21 mouse cellular contexts compared by ENCODE assay signal in the genomic region with DNA sequence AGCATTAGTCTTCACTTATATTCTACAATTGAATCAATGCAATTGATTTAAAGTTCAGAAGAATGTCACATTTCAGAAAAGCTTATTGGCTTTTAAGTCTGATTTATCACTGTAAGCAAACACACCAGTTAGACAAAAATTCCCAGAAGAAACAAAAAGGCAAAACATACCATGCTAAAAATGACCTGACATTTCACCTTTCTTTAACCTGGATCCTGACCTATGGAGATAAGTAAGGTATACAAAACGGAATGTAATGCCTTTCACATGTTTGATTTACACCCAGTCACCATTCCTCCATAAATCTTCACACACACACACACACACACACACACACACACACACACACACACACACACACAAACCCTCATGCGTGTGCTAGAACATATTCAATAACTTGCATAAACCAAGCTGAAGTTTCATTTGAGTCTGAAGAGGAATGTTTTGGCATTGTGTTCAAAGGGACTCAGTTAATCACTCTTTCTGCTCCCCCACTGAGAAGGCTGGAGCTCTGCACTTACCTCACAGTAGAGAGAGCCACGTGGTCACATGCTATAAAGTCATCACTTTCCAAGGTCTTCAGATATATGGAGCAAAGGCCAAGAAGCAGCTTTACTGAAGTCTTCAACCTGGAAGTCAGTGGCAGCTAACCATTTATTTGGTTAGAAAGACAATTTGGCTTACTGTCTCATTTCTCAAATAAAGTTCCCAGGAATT.
DNase-seq lines count a peak whose midpoint lies in the region; ATAC-seq and TF ChIP-seq lines count a peak whose summit lies in the region.
"Had no signal": no experiment of that assay in that cellular context is flagged by ENCODE, and none has a peak within 500 bp of the region (broad histone marks: within the 10 kb centered on the region; RNA-seq: fewer than 3 reads in every experiment).

No protein-coding gene starts in this region.

- H3K4me1 ChIP-seq in lung, embryonic 14.5 days (ENCODE audit: insufficient read depth) = no peaks in the 10 kb centered on the region
- no peaks in the 10 kb centered on the region for H3K4me1 ChIP-seq in intestine, postnatal 0 days (replicated peaks; ENCODE audit: control insufficient read depth, insufficient read depth, low read length)
- H3K4me1 ChIP-seq in forebrain, embryonic 13.5 days = no peaks in the 10 kb centered on the region
- H3K4me1 ChIP-seq: liver, embryonic 15.5 days; midbrain, embryonic 10.5 days had no signal

- no peak overlapping the region for H3K4me3 ChIP-seq in lung, embryonic 14.5 days (ENCODE audit: low read depth, low read length)
- no peak overlapping the region for H3K4me3 ChIP-seq in intestine, postnatal 0 days (ENCODE audit: low read depth, low read length)
- H3K4me3 ChIP-seq in forebrain, embryonic 13.5 days = no peak overlapping the region
- H3K4me3 ChIP-seq: left cerebral cortex, adult 2 months; limb, embryonic 13.5 days; liver, embryonic 15.5 days; midbrain, embryonic 10.5 days had no signal

- H3K36me3 ChIP-seq in lung, embryonic 14.5 days (ENCODE audit: insufficient read depth) = no peaks in the 10 kb centered on the region
- H3K36me3 ChIP-seq in intestine, postnatal 0 days (ENCODE audit: control insufficient read depth, insufficient read depth) = no peaks in the 10 kb centered on the region
- H3K36me3 ChIP-seq in forebrain, embryonic 13.5 days (ENCODE audit: poor library complexity, severe bottlenecking) = no peaks in the 10 kb centered on the region
- H3K36me3 ChIP-seq: limb, embryonic 13.5 days; liver, embryonic 15.5 days; midbrain, embryonic 10.5 days had no signal

- no peaks in the 10 kb centered on the region for H3K27me3 ChIP-seq in lung, embryonic 14.5 days (ENCODE audit: insufficient read depth, low read length)
- H3K27me3 ChIP-seq in intestine, postnatal 0 days (replicated peaks; ENCODE audit: control insufficient read depth, insufficient read depth, low read length) = no peaks in the 10 kb centered on the region
- H3K27me3 ChIP-seq in forebrain, embryonic 13.5 days = no peaks in the 10 kb centered on the region
- H3K27me3 ChIP-seq: limb, embryonic 13.5 days; liver, embryonic 15.5 days had no signal

- no peak for TF ChIP-seq CTCF in lung, embryonic 14.5 days (IDR thresholded peaks at IDR 0.05; ENCODE audit: low read depth)
- no peak for TF ChIP-seq CTCF in intestine, postnatal 0 days (IDR thresholded peaks at IDR 0.05; ENCODE audit: low read depth)

- H3K9ac ChIP-seq in lung, embryonic 14.5 days = no peak overlapping the region
- H3K9ac ChIP-seq in intestine, postnatal 0 days (ENCODE audit: low read depth, low read length) = no peak overlapping the region
- H3K9ac ChIP-seq in forebrain, embryonic 13.5 days = no peak overlapping the region
- H3K9ac ChIP-seq: hindbrain, embryonic 14.5 days; limb, embryonic 13.5 days; liver, embryonic 15.5 days had no signal

- no peak overlapping the region for H3K4me2 ChIP-seq in lung, embryonic 14.5 days
- no peak overlapping the region for H3K4me2 ChIP-seq in intestine, postnatal 0 days (replicated peaks; ENCODE audit: low read depth)
- H3K4me2 ChIP-seq in forebrain, embryonic 13.5 days = no peak overlapping the region
- H3K4me2 ChIP-seq: heart, embryonic 11.5 days; hindbrain, embryonic 14.5 days; limb, embryonic 13.5 days; liver, embryonic 15.5 days had no signal

- H3K9me3 ChIP-seq in lung, embryonic 14.5 days (ENCODE audit: low read depth, low read length) = no peaks in the 10 kb centered on the region
- H3K9me3 ChIP-seq in intestine, postnatal 0 days (ENCODE audit: control insufficient read depth) = no peaks in the 10 kb centered on the region
- H3K9me3 ChIP-seq in forebrain, embryonic 13.5 days (replicated peaks) = no peaks in the 10 kb centered on the region
- H3K9me3 ChIP-seq: limb, embryonic 13.5 days; liver, embryonic 15.5 days; midbrain, embryonic 10.5 days had no signal

- ATAC-seq in lung, embryonic 14.5 days (ENCODE audit: insufficient read depth) = no peak
- ATAC-seq in intestine, postnatal 0 days = peak; percentile 87
- ATAC-seq in forebrain, embryonic 13.5 days = no peak

- DNase-seq in lung, embryonic 14.5 days = peak; percentile 13
- no peak for DNase-seq in lung, postnatal 36 days
- peak; percentile 60 for DNase-seq in embryo, embryonic 11 days
- no peak for DNase-seq in heart, adult 11 months
- DNase-seq in adrenal gland, adult (ENCODE audit: inconsistent age in 2 of 2, low spot score in 1 of 2) = no peak
- DNase-seq: adrenal gland, adult 8-10 months; cerebellum, postnatal 36 days; gastrocnemius, postnatal 25 days; heart, postnatal 14 days; kidney, postnatal 10 days; lung, postnatal 14 days; spleen, adult 18-20 months; thymus, adult 2 months had no signal

- H3K27ac ChIP-seq in lung, embryonic 14.5 days (ENCODE audit: low read depth) = no peak overlapping the region
- no peak overlapping the region for H3K27ac ChIP-seq in intestine, postnatal 0 days (ENCODE audit: low read depth, low read length)
- H3K27ac ChIP-seq in forebrain, embryonic 13.5 days = no peak overlapping the region
- H3K27ac ChIP-seq: hindbrain, embryonic 14.5 days; left cerebral cortex, adult 2 months; limb, embryonic 13.5 days; liver, embryonic 15.5 days; midbrain, embryonic 10.5 days had no signal

- 17% methylated on average over 3 of the region's 3 CpGs for WGBS in lung, embryonic 14.5 days
- WGBS in intestine, postnatal 0 days = 33% methylated on average over 3 of the region's 3 CpGs
- 43% methylated on average over 3 of the region's 3 CpGs for WGBS in forebrain, embryonic 13.5 days

Comparison
In these comparisons a context has a peak if more than half of its experiments do, and no peak if none do; other contexts are left out.
1. DNase-seq: peak in lung, embryonic 14.5 days (single experiment) and embryo, embryonic 11 days (single experiment); none in lung, postnatal 36 days (single experiment), heart, adult 11 months (single experiment) and adrenal gland, adult (0 of 2).